Mouse (Mus musculus): Measurements from ENCODE around the gene Pdzd8.

Gene Pdzd8

DNA sequence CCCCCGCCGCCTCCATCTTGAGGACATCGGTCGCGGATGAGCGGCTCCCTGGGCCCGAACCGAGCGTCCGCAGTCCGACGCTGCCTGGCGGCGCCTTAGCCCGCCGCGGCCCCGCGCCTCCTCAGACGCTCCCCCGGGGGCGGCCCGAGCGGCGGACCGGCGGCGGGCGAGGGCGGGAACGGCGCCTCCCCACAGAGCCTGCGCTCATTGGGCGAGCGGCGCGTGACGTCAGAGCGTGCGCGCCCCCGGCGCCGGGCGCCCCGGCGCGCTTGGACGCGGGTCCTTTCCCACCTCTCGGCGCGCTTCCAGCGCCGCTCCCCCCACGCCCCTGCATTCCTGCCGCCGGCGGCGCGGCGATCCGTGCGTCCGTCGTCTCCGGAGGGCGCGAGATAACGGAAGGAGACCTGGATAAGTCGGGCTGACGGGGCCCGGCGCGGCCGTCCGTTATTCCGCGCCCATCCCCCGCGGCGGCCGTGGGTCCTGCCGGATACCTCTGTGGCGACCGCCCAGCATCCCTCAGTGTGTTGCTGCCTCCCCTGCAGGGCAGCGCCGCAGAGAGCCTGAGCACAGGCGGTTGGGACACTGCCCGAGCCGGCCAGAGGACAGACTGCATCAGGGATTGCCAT, at the start of gene Pdzd8:
Gene Pdzd8 (minus strand): TSS at position 123 of the 626 bp plus-strand sequence.
- peak; percentile 86 for DNase-seq

DNA sequence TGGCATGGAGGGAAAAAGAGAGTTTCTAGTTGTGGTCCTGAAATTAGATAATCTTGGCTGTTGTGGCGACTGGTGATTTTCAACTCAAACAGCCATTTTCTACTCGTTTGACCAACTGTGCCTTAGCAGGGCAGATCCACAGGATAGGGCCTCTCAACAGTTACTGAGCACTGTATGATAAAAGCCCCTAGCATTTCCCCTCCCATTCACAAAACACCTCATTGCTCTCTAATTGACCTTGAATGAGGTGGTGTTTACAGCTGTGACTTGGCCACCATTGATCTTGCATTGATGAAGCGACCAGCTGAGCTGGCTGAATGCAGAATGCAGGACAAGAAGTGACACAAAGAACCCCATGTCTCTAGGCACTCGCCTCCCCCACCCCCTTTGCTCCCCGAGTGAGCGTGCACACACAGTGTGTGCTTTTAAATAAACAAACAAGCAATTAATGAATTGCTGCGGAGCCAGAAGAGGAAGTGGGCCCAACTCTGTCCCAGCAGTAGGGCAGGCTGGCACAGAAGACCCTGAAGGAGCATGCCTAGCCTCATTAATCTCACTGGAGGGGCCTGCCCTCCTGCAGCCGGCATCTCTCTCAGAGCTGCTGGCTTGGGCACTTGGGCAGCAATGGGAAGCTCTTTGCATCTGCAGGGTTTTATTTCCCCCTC, 48.3 kb upstream of the Pdzd8 start:
- DNase-seq = no peak

DNA sequence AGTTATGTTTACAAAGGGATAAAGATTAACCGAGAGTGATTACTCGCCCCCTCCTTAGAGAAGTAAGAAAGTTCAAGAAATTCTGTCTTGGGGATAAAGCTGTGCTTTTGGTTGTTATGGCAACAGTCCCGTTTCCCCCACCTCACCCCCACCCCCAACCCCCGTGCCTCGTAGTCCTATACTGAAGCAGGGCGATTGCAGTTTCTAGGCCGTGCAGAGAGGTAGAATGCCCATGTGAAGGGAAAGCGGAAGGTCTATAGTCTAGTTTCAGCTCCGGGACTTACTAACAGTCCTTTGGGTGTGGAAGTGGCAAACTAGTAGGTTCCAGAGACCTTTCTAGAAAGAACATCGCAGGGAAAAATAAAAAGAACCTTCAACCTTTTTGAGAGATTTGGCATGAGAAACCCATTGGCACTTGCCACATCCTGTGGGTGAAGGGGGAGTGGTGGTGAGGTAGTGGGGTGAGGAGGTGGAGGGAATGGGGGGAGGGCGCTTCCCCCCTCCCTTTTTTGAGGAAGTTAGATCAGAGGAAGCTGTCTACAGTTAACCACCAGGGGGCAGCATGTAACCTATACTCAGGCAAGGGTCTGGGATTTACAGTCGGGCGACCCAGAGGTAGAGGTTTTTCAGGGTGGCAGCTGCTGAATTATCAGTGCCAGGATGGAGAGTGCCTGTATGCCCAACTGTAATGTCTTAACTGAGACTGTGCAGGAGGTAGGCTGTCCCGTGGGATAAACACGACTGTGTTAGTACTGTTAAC, 43.4 kb upstream of the Pdzd8 start:
- DNase-seq = peak; percentile 70

DNA sequence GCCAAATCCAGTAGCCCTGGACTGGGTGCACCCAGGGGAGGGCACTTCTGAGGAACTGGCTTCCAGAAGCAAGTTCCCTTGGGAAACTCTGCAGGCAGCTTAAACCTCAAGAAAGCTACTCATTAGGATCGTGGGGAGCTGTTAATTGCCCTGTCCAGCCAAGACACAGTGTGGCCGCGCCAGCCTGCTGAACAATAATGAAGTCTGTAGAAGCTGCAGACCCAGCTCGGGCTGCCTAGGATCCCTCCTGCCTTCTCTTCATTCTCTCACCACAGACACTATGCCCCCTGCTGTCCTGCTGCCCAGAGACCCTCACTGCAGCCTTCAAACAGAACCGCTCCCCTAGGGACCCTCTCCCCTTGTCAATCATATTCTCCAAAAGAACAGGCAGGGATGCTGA, 42.8 kb upstream of the Pdzd8 start:
- DNase-seq = no peak

DNA sequence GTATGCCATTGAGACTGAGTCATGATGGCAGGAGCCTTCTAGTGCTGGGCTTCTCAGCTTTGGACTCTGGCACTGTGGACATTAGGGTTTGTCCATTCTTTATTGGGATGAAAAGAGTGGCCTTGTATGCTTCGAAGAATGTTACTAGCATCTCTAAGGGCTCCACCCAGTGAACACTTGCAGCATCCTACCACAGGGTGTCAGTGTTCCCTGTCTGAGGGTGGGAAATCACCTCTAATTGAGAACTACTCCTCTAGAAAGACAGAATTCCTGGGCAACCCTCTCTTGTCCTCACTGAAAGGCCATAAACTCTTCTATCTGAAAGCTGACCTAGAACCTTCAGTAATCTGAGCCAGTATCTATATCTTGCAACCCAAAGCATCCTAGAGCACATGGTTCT, 41.6 kb upstream of the Pdzd8 start:
- peak; percentile 36 for DNase-seq

DNA sequence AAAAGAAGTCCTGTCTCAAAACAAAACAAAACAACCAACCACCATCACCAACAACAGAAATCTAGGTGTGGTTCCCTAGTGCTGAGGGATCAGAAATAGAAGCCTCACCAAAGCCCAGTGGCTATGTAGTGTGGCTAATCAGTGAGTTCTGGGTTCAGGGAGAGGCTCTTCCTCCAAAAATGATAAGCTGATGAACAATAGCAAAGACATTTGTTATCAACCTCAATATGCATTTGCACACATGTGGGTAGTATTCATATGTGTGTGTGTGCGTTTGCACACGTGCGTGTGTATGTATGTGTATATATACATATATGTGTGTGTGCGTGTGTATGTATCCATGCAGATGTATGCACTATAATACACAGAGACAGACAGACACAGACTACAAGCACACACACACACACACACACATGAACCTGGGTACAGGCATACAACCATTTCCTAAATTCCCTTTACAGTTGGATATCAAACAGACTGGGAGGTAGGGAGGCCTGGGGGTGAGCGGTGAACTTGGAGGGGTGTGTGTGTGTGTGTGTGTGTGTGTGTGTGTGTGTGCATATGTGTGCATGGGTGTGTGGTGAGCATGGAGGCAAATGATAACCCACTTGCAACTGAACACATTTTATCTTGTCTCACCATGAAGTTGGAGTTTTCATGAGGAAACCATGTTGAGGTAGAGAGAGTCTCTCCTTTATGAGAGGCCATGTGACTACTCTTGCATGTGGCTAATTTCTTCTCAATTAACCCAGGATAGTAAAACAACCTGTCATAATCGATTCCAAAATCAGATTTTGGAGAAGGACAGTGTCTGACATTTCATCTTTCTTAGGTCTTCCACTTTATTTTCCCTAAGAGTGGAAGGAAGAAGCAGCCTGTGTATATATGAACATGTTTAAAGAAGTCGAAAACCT, 39.3 kb upstream of the Pdzd8 start:
- no peak for DNase-seq

DNA sequence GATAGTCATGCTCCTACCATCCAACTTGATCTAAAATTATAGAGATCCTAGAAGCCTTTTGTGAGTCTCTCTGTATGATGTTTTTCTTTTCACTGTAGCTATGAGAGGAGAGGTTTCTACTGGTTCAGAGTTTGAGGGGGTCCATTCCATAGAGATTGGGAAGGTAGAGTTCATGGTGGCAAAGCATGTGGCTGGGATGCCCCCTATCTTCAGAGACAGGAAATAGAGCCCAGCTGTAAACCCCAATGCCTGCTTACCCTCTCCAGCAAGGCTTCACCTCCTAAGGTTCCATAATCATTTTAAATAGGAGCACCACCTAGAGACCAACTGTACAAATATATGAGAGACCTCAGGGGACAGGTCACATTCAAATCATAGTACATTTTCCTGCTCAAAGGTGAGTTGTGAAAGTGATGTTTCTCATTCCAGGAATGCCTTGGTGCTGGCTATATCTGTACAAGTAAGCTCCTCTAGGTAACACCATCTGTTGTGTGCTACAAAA, 36.9 kb upstream of the Pdzd8 start:
- DNase-seq = no peak

DNA sequence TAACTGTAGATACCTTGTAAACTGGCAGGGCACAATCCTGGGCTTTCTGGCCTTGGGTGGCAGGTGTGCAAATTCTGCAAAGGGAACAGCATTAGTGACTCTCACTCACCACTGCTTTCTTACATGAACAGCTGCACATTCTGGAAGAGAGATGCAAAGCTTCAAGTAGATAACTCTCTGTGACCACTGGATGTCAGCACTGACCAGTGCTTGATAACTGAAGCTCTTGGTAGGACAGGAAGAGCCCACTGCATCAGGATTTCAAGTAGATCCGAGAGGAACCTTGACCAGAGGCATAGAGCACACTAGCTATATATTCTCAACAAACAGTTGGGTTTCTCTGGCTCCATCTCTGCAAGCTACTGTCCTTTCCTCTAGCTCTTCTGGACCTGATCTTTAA, 34.4 kb upstream of the Pdzd8 start:
- no peak for DNase-seq

DNA sequence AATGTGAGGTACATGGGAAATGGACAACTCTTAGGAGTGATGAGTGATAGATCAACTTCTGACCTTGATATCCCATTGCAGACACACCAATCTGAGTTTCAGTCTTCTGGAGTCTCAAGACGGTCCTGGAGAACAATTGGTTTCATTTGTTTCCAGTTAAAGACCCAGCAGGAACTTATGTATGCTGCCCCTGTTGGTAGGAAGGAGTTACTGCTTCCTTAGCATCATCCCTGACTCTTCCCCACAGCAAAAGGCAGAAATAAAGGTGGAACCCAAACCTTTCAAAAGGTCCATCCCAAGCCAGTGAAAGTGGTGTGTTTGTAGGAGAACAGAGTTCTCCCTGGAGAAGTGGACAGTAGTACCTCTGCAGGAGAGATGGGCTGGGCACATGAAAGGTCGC, 30.9 kb upstream of the Pdzd8 start:
- DNase-seq = no peak

DNA sequence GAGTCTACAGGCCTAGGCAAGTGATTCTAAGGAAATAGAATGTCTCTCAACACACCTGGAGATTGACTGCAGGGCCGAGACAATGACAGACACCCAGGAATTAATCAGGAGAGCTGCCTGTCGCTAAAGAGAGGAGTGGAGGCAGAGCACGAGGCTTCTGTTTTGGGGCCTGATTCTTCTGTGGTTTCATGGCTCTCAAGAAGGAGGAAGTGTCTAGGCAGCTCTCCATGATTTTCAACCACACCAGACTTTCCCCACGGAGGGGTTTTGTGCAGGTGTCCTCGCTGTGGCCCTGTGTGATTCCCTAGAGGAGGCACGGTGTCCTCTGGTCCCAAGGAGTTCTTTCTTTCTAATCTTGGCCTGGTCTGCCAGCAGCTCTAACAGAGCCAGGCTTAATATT, 29.4 kb upstream of the Pdzd8 start:
- DNase-seq = no peak

DNA sequence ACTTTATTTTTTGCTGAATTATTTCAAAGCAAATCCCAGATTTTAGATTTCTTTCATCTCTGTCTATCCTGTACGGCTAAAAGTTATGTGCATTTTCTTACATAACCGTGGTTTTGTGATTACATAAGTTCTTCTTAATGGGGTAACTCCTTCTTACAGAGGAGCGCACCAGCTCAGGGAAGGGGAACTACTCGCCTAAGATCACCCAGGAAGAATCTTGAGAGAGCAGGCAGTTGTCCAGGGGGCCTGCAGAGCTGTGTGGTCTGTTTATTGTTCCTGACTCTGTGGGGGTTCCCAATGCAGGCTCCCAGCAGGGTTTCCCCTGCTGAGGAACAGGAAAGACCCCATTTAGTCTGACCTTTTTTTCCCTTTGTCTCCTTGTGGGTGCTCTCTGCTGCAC, 27.3 kb upstream of the Pdzd8 start:
- DNase-seq = no peak

DNA sequence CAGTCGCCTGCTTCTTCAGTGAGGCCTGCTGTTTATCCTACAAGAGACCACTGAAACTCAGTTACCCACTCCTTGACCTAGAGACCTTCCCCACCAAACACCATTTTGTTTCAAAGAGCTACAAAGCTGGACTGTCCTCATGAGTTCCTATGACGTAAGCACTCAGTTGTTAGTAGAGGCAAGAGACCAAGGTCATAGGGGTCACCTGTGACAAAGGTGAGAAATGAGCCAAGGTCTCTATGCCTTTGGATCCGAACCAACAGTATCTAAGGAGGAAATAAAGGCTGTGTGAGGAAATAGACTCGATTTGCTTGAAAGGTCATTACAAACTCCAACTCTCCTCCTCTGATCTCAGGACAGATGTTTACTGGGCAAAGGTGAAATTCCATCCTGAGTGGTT, 25.4 kb upstream of the Pdzd8 start:
- DNase-seq = peak; percentile 21

DNA sequence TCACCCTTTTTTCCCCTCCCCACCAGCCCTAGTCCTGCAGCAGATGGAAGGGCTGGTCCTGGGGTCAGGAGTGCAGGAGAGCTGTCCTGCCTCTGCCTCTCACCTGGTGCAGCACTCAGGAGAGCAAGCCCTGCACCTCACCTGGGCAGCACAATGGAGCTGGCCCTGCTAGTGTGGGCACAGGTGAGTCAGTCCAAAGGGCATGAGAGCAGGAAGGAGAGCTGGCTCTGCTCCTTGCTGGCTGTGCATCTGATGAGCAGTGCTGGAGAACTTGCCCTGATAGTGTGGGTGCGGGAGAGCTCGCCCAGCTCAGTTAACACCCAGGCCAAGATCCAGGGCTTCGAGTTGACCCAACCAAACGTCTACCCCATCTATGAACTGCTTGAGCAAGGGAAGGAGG, 22.3 kb upstream of the Pdzd8 start:
- no peak for DNase-seq

DNA sequence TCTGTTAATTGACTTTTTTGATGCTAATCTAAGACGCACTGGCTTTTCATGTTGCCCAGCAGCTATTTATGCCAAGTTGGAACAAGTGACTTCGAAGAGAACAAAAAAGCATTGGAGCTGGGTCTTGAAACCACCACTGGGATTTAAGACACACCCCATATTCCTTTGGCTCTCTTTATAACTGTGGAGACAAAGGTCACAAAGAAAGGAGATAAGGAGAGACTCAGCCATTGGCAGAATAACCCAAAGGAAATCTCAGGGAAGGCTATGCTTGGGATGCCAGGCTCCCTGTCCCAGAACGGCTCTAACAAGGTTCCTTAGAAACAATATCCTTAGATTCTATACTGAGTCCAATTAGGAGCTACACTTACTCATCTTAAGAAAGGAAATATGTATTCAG, 21.1 kb upstream of the Pdzd8 start:
- no peak for DNase-seq

DNA sequence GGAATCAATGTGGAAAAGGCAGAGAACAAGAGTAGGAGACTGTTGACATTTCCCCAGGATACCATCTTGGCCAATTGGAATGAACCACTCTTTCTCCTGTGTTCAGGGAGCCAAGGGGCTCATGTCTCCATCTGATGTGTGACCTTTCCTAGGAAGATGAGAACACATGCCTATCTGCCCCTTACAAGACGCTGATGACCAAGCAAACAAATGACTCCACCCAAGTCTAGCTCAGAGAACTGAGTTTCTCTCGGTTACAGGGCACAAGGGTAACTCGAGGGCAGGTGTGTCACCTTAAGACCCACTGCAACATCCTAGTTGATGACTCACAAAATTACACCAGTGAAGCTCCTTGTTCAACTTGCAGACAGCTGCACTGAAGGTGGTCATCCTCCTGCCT, 18.1 kb upstream of the Pdzd8 start:
- DNase-seq = no peak

DNA sequence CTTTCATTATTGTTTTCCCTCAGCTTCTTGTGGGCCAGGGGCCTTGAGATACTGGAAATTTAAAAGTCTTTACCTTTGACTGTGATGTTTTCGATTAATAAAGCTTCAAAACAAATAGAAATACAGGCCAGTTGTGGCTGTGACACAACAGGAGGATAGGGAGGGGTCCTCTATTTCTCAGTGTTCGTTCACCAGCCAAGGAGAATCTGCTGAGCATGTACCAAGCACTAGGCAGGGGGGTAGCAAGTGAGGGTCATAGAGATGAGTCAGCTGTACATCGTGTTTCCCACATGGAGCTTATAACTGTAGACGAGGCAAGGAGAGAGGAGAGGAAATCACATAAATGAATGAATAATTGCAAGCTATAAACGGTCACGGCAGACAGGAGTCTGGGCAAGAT, 17.1 kb upstream of the Pdzd8 start:
- no peak for DNase-seq

DNA sequence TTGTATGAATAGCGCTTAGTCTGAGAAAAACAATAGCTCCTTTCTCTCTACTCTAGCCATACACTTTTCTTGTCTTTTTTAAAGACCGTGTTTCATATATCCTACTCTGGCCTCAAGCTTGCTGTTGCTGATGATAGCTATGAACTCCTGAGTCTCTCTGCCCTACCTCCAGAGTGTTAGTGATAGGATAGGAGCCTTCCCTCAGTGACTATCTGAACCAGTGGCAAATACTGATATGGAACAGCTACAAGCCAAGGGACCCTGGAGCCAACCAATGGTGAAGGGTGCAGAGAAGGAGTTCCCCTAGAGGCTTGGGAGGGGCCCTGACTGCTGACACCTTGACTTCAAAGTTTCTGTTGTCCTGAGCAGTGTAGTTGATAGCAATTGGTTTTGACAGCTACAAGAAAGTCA, 14.9 kb upstream of the Pdzd8 start:
- no peak for DNase-seq

DNA sequence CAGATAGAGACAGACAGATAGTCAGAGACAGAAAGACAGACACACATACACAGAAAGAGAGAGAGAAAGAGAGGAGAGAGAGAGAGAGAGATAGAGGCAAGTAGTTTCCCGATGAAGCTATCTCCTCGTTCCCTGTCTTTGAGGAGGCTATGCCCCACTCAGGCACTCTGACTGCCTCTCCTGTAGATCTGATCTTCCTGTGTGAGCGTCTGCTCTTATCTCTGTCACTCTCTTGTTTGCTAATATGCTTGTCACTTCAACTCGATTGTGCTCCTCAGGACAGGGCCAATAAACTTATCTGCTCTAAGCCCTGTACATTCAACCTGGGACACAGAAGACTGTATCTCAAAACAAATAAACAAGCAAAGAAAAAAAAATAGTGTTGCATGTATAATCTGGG, 13.6 kb upstream of the Pdzd8 start:
- no peak for DNase-seq

DNA sequence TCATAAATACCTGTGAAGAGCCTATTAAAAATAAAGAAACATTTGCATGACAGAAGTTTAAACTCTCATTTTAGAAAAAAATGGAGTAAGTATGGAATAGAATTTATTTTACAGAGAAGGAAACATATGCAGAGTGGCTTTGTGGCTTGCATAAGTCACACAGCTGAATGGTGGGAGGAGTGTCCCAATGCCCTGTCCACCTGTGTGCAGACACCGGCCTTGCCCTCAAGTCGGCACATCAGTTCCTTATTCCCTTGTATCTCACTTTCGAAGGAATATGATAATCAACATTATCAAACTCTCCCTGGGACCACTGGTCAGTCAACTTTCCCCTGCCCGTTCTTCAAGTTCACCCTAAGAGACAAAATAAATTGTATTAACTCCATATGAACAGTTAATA, 12.3 kb upstream of the Pdzd8 start:
- DNase-seq = no peak

DNA sequence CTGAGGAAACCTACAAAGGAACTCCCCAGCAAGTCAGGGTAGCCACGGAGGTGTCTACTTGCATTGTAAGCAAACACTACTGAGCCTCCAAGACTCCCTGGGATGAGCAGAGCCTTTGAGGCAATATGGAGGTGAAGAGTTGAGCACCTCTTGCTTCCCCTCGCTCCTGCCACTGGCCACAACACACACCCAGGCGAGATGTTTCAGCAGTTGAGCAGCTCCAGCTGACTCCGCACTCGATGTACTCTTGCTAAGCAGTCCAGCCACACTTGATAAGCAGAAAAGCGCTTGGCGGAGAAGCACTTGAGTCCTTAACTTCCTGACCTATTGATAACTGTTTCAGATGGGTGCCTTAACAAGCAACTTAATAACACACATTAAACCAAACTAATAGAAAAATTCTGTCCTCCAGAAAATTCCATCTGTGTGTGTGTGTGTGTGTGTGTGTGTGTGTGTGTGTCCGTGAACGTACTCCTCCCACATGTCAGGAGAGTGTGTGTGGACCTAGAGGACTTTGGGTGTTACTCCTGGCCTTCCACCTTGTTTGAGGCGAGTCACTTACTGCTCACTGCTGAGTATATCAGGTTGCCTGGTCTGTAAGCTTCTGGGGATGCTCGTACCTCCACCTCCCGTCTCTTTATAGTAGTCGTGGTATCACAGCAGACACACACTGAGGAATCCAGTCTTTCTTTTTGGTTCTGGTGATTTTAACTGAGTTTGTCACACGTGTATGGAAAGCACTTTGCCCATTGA, 11.4 kb upstream of the Pdzd8 start:
- DNase-seq = no peak

DNA sequence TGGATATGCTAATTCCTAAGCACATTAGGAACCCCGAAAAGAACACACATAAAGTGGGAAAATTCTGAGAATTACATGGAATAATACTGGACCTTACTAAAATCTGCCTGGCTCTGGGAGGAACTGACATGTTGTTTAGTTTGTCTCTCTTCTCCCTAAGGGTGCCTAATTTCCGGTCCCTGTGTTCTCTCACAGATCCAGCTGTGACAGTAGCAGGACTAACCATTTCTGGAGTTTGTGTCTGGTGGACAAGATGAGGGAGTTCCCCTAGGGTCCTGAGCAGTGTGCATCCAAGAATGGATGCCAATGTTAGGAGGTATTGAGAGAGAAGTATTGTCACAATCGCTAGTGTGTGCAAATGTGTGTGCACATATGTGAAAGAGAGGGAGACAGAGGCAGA, 10.8 kb upstream of the Pdzd8 start:
- DNase-seq = no peak

DNA sequence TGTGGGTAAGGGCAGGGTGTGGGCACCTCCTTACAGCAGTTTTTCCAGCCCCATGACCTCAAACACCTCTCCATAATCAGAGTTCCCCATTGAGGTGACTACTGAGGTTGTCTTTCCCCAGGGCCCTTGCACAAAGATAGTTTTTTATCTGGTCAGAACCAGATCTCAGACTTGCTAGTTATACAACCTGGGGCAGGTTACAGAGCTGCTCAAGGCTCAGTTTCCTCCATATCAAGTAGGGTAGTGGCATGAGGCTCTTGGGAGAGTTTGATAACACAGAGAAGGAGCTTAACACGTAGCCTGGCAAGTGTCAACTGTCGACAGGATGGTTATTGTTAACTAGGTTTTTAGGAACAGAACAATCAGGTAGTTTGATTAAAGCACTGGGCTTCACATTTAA, 9.3 kb upstream of the Pdzd8 start:
- DNase-seq = no peak

All from kidney, adult 9 months (tissue).